Mouse (Mus musculus): ENCODE results near the gene Tnni2.

Gene Tnni2

GRCm38 (mm10) chr7:142460636-142461077 is 19.0 kb downstream of the Tnni2 start, which contains the start of gene Lsp1:
TSS of gene Lsp1 (plus strand) at chr7:142460809.
- no peak for DNase-seq (ENCODE audit: low spot score)

DNA sequence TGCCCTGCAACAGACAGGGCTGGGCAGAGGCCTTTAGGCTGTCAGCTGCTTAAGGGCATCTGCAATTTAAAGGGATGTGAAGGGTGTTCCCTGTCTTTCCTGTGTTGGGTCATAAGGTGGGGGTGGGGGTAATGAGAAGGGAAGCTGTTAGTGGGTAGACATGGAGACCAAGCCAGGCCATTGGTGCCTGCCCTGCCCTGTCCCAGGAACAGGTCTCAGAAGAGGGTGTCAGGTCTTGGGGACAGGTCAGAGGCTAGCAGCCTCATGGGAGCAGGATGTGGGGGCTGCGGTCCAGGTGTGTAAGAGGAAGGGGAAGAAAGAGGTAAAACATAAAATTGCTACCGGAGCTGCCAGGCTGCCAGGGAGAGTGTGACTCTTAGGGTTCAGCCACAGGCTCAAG is 19.8 kb downstream of the Tnni2 start:
- no peak for DNase-seq (ENCODE audit: low spot score)

- no peak for DNase-seq (ENCODE audit: low spot score)
These were observed 20.6 kb downstream of the Tnni2 start for GRCm38 (mm10) chr7:142462190-142462589.

DNA sequence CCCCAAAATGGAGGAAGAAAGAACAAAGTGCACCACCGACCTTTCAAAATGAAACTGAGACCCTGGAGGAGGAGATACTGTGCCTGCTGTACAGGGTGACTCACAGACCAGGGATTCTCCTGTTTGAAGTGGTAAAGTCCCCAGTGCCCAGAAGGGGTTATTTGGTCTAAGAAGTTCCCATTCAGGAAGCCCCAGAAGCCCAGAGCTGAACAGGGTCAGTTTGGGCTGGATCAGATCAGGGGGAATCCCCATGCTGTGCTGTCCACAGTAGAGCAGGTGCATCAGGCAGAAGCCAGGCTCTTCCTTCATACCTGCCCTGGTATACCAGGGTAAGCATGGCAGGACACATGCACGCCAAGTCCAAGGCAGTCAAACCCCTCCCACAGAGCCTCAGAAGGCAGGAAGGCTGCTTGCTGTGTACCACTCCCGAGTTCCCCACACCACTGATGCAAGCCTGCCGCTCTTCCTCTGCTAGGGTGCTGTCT is 21.0 kb downstream of the Tnni2 start:
- DNase-seq (ENCODE audit: low spot score): no peak

DNA sequence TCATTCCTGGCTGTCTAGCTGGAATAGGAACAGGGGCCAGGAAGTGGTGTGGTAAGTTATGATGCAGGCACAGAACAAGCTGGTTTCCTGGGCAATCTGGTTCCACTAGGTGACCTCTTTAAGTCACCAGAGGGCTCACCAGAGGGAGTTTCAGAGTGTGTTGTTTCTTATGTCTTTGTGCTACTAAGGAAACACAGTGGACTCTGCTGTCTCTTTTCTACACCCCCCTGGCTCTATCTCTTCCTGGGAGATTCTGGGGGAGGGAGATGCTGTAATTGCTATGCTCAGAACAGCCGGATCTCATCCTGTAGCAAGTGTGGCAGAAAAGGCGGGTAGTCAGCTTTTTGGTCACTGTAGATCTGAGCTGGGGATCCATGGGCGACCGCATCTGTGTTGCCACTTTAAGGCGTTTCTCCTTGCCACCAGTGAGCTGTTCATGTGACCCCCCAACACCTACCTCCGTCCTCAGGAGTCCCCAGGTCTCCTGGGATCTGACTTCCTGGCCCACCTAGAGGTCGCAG is 28.6 kb downstream of the Tnni2 start:
- DNase-seq (ENCODE audit: low spot score): no peak

DNA sequence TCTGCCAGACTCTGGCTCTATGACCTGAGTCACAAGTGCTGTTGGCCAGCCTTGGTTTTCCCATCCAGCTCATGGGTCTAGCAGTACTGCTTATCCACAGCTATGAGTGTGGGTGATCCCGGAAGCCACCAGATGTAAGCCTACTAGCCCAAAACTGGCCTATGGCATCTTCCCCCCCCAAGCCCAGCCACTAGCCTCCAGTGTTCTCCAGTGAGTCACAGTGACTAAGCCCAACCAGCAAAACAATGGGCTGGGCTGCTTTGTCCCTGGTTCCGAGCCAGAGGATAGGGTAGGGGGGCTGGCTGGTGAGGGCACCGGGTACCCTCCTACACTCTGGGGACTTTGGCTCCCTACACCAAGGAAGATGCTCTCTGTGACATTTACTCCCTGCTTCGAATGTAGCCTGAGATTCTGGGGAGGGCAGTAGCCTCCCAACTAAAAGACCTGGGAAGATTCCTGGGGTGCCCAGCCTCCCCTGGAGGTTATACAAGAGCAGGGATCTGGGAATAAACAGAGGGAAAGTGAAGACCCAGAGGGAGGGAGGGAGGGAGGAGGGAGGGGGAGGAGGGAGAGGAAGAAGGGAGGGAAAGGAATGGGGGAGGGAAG is 29.3 kb downstream of the Tnni2 start:
- no peak for DNase-seq (ENCODE audit: low spot score)

- no peak for DNase-seq (ENCODE audit: low spot score)
These were observed 29.8 kb downstream of the Tnni2 start for GRCm38 (mm10) chr7:142471414-142471861.

GRCm38 (mm10) chr7:142471884-142472570 is 30.4 kb downstream of the Tnni2 start:
- DNase-seq (ENCODE audit: low spot score): no peak

GRCm38 (mm10) chr7:142472936-142473335 is 31.3 kb downstream of the Tnni2 start:
- no peak for DNase-seq (ENCODE audit: low spot score)

DNA sequence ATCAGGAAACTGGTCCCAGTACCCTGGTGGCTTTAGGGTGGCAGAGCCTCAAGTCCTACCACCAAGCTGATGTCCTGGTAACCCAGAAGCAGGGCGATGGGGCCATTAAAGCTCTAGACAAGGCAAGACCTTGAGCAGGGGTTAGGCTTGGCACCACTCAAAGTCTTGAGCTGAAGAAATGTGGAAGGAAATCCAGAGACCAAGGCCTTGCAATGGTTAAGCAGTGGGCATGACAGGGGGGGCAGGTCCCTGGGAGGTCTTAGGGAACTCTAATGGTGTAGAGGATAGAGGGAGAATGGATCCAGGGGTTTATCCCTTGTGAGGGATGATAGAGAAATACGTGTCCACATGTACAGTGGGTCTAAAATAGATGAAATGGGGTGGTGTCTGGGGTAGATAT is 31.9 kb downstream of the Tnni2 start:
- DNase-seq (ENCODE audit: low spot score): no peak

- DNase-seq (ENCODE audit: low spot score): no peak
These were observed 33.2 kb downstream of the Tnni2 start for GRCm38 (mm10) chr7:142474799-142475198.

- DNase-seq (ENCODE audit: low spot score): no peak
These were observed 34.0 kb downstream of the Tnni2 start for GRCm38 (mm10) chr7:142475641-142476040.

DNA sequence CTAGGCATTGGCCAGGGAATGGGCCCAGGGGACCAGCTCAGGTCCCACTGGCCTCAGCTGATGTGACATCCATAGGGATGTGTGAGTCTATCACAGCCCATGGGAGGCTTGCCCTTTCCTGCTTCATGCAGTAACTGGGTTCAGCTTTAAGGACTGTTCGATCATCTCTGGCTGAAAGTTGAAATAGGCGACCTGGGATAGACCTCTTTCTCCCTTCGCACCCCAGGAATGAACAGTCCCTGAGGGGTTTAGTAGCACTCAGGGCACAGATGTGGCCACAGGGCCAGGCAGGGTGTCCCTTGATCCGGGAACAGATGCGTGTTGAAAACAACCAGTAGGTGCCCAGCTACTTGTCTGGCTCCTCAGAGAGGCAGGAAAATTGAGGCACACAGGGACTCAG is 34.7 kb downstream of the Tnni2 start:
- DNase-seq (ENCODE audit: low spot score): no peak

DNA sequence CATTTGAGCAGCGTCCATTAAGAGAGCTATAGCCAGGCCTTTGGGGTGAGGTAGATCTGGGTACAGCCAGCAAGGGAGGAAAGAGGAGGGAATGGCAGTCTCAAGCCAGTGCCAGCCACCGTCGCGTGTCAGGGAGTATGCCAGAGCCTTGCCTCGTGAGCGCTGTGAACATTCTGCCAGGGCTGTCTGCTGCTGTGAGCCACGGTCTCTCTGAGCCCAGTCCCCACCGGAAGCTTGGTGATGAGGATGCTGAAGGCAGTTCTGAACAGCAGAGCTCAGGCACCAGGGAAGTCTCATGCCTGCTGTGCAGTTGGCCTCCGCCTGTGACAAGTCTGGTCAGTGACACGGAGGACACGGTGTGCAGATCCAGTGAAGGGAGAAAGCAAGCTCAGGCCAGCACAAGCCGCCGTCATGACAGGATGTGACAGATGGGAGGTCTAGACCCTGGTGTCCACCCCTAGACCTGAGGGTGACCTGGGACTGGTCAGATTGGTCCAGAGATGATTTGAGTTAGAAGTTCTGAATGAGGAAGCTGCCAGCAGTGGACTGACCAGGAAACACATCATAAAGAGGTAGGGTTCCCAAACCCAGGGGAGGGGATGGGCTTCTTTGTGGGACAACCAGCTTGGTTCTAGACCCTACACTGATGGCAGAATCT is 35.3 kb downstream of the Tnni2 start:
- DNase-seq (ENCODE audit: low spot score): no peak

GRCm38 (mm10) chr7:142478001-142478400 is 36.4 kb downstream of the Tnni2 start:
- DNase-seq (ENCODE audit: low spot score): no peak

- no peak for DNase-seq (ENCODE audit: low spot score)
These were observed 37.0 kb downstream of the Tnni2 start for GRCm38 (mm10) chr7:142478574-142478973.

- no peak for DNase-seq (ENCODE audit: low spot score)
These were observed 37.7 kb downstream of the Tnni2 start for GRCm38 (mm10) chr7:142479307-142479706.

GRCm38 (mm10) chr7:142479886-142480285 is 38.3 kb downstream of the Tnni2 start:
- DNase-seq (ENCODE audit: low spot score): no peak

- no peak for DNase-seq (ENCODE audit: low spot score)
These were observed 39.1 kb downstream of the Tnni2 start for GRCm38 (mm10) chr7:142480661-142481060.

DNA sequence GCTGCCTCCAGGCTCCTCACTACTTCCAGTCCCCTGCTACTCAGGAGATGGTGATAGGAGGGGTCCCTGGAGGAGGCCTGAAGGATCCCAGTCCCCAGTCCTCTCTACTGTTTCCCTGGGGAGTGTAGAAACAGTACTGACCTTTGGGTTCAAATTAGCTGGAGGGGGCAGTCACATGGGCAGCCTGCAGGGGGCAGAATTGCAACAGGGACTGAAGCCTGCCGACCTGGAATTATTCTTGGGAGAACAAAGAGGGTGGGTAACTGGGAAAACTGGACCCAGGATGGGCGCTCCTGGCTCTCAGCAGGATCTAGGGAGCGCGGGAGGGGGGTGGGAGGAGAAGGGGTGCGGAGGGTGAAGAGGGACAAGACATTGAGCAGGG is 39.6 kb downstream of the Tnni2 start:
- DNase-seq (ENCODE audit: low spot score): no peak

GRCm38 (mm10) chr7:142481568-142482255 is 40.1 kb downstream of the Tnni2 start:
- DNase-seq (ENCODE audit: low spot score): no peak

GRCm38 (mm10) chr7:142482256-142482609 is 40.6 kb downstream of the Tnni2 start:
- no peak for DNase-seq (ENCODE audit: low spot score)
